Mouse (Mus musculus): Measurements from ENCODE around the gene Cyp3a44. TPM values are rescaled to one million over a fixed set of nuclear protein-coding genes. Genes with fewer than 3 reads are reported as not detected.
"Not testable (repeated sequence)": the region's sequence is repeated elsewhere in the genome, so short reads cannot be mapped to it uniquely, and the experiment has no call there.

Cyp3a44 gene
- polyA plus RNA-seq (2016; fragmentation: Nextera tagmentation; extraction: Ambion mirVana) = not detected in 2 replicates

- H3K4me3 ChIP-seq; H3K27ac ChIP-seq; H3K36me3 ChIP-seq; H3K4me1 ChIP-seq; H3K9ac ChIP-seq; H3K4me2 ChIP-seq; H3K27me3 ChIP-seq (replicated peaks); ATAC-seq: not testable (repeated sequence)
- H3K9me3 ChIP-seq (replicated peaks) = peaks cover 16% of the 10 kb centered on the region; the same call in 1 of the 2 replicates
- WGBS (ENCODE audit: insufficient replicate concordance) = 56% methylated on average over 2 of the region's 2 CpGs
These were observed at the start of gene Cyp3a44 for GRCm38 (mm10) chr5:145805796-145806195. Gene Cyp3a44 (minus strand): TSS chr5:145805874.

GRCm38 (mm10) chr5:145800229-145800628 lies 5.4 kb downstream of the Cyp3a44 start:
- H3K4me3 ChIP-seq; H3K36me3 ChIP-seq; H3K9ac ChIP-seq; H3K27me3 ChIP-seq (replicated peaks); H3K4me1 ChIP-seq; ATAC-seq; H3K4me2 ChIP-seq; H3K27ac ChIP-seq: not testable (repeated sequence)
- H3K9me3 ChIP-seq (replicated peaks) = peaks cover 15% of the 10 kb centered on the region; the same call in 1 of the 2 replicates

DNA sequence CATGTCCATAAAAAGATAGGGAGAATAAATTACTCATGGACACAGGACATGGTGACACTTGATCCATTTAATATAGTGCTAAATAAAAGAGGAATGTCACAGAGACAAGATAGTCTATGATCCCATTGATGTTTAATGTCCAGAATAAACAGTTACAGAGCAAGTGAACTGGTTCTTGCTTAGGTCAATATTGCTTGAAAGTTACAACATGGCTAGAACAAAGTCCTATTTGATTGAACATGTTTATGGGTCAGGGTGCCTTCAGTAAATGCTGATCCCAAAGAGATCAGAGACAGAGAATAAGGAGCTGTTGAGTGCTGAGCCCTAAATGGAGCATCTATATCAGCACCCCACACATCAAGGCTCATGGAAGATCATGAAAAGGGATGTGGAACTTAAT lies 12.4 kb downstream of the Cyp3a44 start:
- not testable (repeated sequence) for H3K4me3 ChIP-seq; H3K4me1 ChIP-seq; ATAC-seq; H3K36me3 ChIP-seq; H3K27ac ChIP-seq; H3K27me3 ChIP-seq (replicated peaks); H3K9ac ChIP-seq; H3K4me2 ChIP-seq
- H3K9me3 ChIP-seq (replicated peaks) = peaks cover 11% of the 10 kb centered on the region; the same call in 1 of the 2 replicates

- H3K4me1 ChIP-seq; H3K36me3 ChIP-seq; ATAC-seq; H3K4me2 ChIP-seq; H3K27ac ChIP-seq; H3K9me3 ChIP-seq (replicated peaks); H3K27me3 ChIP-seq (replicated peaks); H3K4me3 ChIP-seq; H3K9ac ChIP-seq: not testable (repeated sequence)
- WGBS (ENCODE audit: insufficient replicate concordance) = 49% methylated on average over 3 of the region's 3 CpGs
These were observed 68.2 kb downstream of the Cyp3a44 start for GRCm38 (mm10) chr5:145737512-145737911.

Other genes with a start within 250 kb of the Cyp3a44 start
- gene Cyp3a41b, start 221.1 kb downstream of the Cyp3a44 start, polyA plus RNA-seq (2016; fragmentation: Nextera tagmentation; extraction: Ambion mirVana) = not detected in 2 replicates
- not detected in 2 replicates for gene Cyp3a41a, start 85.7 kb downstream of the Cyp3a44 start, polyA plus RNA-seq (2016; fragmentation: Nextera tagmentation; extraction: Ambion mirVana)
- gene Cyp3a11, start 74.1 kb upstream of the Cyp3a44 start, polyA plus RNA-seq (2016; fragmentation: Nextera tagmentation; extraction: Ambion mirVana) = not detected in 2 replicates
- not detected in 2 replicates for gene Cyp3a25, start 203.7 kb upstream of the Cyp3a44 start, polyA plus RNA-seq (2016; fragmentation: Nextera tagmentation; extraction: Ambion mirVana)

All from liver, embryonic 12.5 days (tissue).